23 mouse cellular contexts compared by ENCODE assay signal in the genomic region with DNA sequence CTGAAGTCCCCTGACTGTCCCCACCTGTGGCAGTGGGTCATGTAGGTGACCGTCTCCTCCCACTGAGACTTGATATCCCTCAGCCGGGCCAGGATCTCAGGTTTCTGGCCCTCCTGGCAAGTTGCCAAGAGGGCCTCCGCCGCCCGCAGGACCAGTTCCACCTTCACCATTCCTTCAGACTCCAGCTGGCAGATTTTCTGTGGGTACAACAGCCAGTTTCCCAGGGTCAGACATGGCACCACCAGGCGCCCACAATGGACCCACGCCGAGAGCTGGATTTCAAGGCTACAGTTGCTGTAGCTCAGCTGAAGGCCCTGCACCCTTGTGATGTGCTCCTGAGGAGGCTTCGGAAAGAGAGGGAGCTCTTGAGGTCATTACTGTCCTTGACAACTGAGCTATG. TPM values are rescaled to one million over a fixed set of nuclear protein-coding genes. Genes with fewer than 3 reads are reported as not detected.
DNase-seq lines count a peak whose midpoint lies in the region; ATAC-seq lines count a peak whose summit lies in the region.
"Had no signal": no experiment of that assay in that cellular context is flagged by ENCODE, and none has a peak within 500 bp of the region (broad histone marks: within the 10 kb centered on the region; RNA-seq: fewer than 3 reads in every experiment).

No protein-coding gene starts in this region.

- WGBS in kidney, embryonic 15.5 days: 49% methylated on average over 9 of the region's 9 CpGs

- H3K4me3 ChIP-seq in kidney, embryonic 15.5 days (replicated peaks): no peak overlapping the region
- H3K4me3 ChIP-seq: hindbrain, embryonic 13.5 days; limb, embryonic 12.5 days; liver, embryonic 15.5 days; lung, embryonic 15.5 days; midbrain, embryonic 12.5 days had no signal

- peaks cover 6% of the 10 kb centered on the region; the same call in 1 of the 2 replicates for H3K27me3 ChIP-seq in kidney, embryonic 15.5 days
- H3K27me3 ChIP-seq: limb, embryonic 12.5 days; liver, embryonic 15.5 days; midbrain, embryonic 12.5 days; Patski had no signal

- peaks cover 15% of the 10 kb centered on the region for H3K4me1 ChIP-seq in kidney, embryonic 15.5 days
- H3K4me1 ChIP-seq: liver, embryonic 15.5 days had no signal

- H3K9ac ChIP-seq in kidney, embryonic 15.5 days: no peak overlapping the region
- H3K9ac ChIP-seq: hindbrain, embryonic 13.5 days; limb, embryonic 12.5 days; liver, embryonic 15.5 days; lung, embryonic 15.5 days; midbrain, embryonic 12.5 days had no signal

- H3K36me3 ChIP-seq in kidney, embryonic 15.5 days: no peaks in the 10 kb centered on the region
- H3K36me3 ChIP-seq: hindbrain, embryonic 13.5 days; limb, embryonic 12.5 days; lung, embryonic 15.5 days; midbrain, embryonic 12.5 days had no signal

- no peak overlapping the region for H3K27ac ChIP-seq in kidney, embryonic 15.5 days
- H3K27ac ChIP-seq: hindbrain, embryonic 13.5 days; limb, embryonic 12.5 days; liver, embryonic 15.5 days; lung, embryonic 15.5 days; midbrain, embryonic 12.5 days had no signal

- H3K4me2 ChIP-seq in kidney, embryonic 15.5 days: no peak overlapping the region
- H3K4me2 ChIP-seq: heart, embryonic 11.5 days; hindbrain, embryonic 13.5 days; limb, embryonic 12.5 days; liver, embryonic 15.5 days; lung, embryonic 15.5 days; midbrain, embryonic 12.5 days had no signal

- H3K9me3 ChIP-seq in kidney, embryonic 15.5 days (replicated peaks): no peaks in the 10 kb centered on the region
- H3K9me3 ChIP-seq: hindbrain, embryonic 13.5 days; limb, embryonic 12.5 days; liver, embryonic 15.5 days; lung, embryonic 15.5 days; midbrain, embryonic 12.5 days had no signal

- DNase-seq in adrenal gland, postnatal 10 days: peak; percentile 37
- no peak for DNase-seq in adrenal gland, adult 8-10 months
- peak; percentile 23 for DNase-seq in gastrocnemius, postnatal 25 days
- no peak for DNase-seq in gastrocnemius, adult 18-20 months (ENCODE audit: low spot score)
- DNase-seq in kidney, postnatal 25 days: no peak
- peak; percentile 18 to 33 for DNase-seq in adrenal gland, postnatal 36 days
- DNase-seq in left cerebral cortex, postnatal 25 days (ENCODE audit: low spot score in 2 of 2): no peak
- DNase-seq: cerebellum, adult 2 months; cerebellum, postnatal 14 days; gastrocnemius, postnatal 14 days; heart, adult 11 months; heart, postnatal 4 days; kidney, adult 8-10 months; thymus, postnatal 4 days had no signal

- ATAC-seq in kidney, embryonic 15.5 days (replicated peaks; ENCODE audit: low FRiP score): 0 out of 2 replicates have a peak, but pooled peaks have one; percentile 30
- ATAC-seq: forebrain, embryonic 16.5 days had no signal

- intact Hi-C loops in left cerebral cortex, postnatal 25 days (cut with DNase I): no loop called here

RNA-seq across cellular contexts. Expression of a gene that starts 40.4 kb away (rescaled TPM):
- 1 to 10 TPM; 9.1 to 9.5 TPM for total RNA-seq in adrenal gland, postnatal 10 days (2021)
- 10 to 100 TPM; 12.0 to 20.8 (median 16.8) TPM for total RNA-seq in adrenal gland, adult 8-10 months (2022)
- total RNA-seq in gastrocnemius, postnatal 25 days (2021): 1 to 10 TPM; 3.2 to 4.6 TPM
- 1 to 10 TPM; 3.6 to 4.3 TPM for total RNA-seq in gastrocnemius, adult 18-20 months (2021)
- 0.82 TPM in 2 replicates for polyA plus RNA-seq in kidney, embryonic 15.5 days (2015; fragmentation: Nextera tagmentation; extraction: Ambion mirVana)
- total RNA-seq in adrenal gland, postnatal 36 days (2021): 10 to 100 TPM; 16.5 to 18.2 TPM
- 1 to 10 TPM in 1 of 2 experiments, under 1 TPM in 1; 0.98 to 1.3 TPM for total RNA-seq in left cerebral cortex, postnatal 25 days (2021)

Comparison
In these comparisons a context has a peak if more than half of its experiments do, and no peak if none do; other contexts are left out.
1. DNase-seq: peak in adrenal gland, postnatal 10 days (single experiment), gastrocnemius, postnatal 25 days (single experiment) and adrenal gland, postnatal 36 days (2 of 2); none in adrenal gland, adult 8-10 months (single experiment), gastrocnemius, adult 18-20 months (single experiment), kidney, postnatal 25 days (0 of 2) and left cerebral cortex, postnatal 25 days (0 of 2).